Mouse (Mus musculus): ENCODE results near the gene Dhrs7c. TPM values are rescaled to one million over a fixed set of nuclear protein-coding genes. Genes with fewer than 3 reads are reported as not detected.

The Dhrs7c gene
- total RNA-seq, 2 experiments from 2014 or later, result not detected

- ATAC-seq (replicated peaks; ENCODE audit: poor library complexity), result no peak
These were observed 37.6 kb downstream of the Dhrs7c start for GRCm38 (mm10) chr11:67835408-67836078.

GRCm38 (mm10) chr11:67839810-67840209, 41.8 kb downstream of the Dhrs7c start:
- peak; percentile 37; the same call in 1 of the 2 replicates for ATAC-seq (replicated peaks; ENCODE audit: poor library complexity)

GRCm38 (mm10) chr11:67845193-67845592, 47.2 kb downstream of the Dhrs7c start:
- ATAC-seq (replicated peaks; ENCODE audit: poor library complexity), result no peak

DNA sequence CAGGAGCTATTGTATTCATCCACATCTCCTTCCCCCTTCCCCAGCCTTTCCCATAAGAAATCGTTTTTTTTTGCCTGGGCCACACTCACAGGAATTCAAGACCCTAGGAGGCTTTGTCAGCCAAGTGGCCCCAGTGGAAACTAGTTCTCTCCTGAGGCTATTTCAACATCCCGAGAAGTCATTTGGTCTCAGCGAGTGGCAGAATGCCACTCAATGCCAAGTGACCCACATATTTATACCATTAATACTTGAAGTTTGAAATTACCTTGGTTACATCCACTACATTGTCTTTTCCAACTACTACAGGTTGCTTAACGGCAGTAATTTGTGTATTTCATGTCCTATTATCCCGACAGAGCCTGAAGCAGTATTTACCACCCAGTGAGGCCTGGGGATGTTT, 53.8 kb downstream of the Dhrs7c start:
- no peak for ATAC-seq (replicated peaks; ENCODE audit: poor library complexity)

- no peak for ATAC-seq (replicated peaks; ENCODE audit: poor library complexity)
These were observed 56.0 kb downstream of the Dhrs7c start for GRCm38 (mm10) chr11:67853996-67854395.

- peak; percentile 80 for ATAC-seq (replicated peaks; ENCODE audit: poor library complexity)
These were observed 57.0 kb downstream of the Dhrs7c start for GRCm38 (mm10) chr11:67855035-67855434.

GRCm38 (mm10) chr11:67858518-67858917, 60.5 kb downstream of the Dhrs7c start:
- ATAC-seq (replicated peaks; ENCODE audit: poor library complexity), result no peak

GRCm38 (mm10) chr11:67860743-67861398, 62.9 kb downstream of the Dhrs7c start:
- ATAC-seq (replicated peaks; ENCODE audit: poor library complexity), result no peak

GRCm38 (mm10) chr11:67861399-67861838, 63.4 kb downstream of the Dhrs7c start:
- no peak for ATAC-seq (replicated peaks; ENCODE audit: poor library complexity)

GRCm38 (mm10) chr11:67865100-67865499, 67.1 kb downstream of the Dhrs7c start:
- no peak for ATAC-seq (replicated peaks; ENCODE audit: poor library complexity)

Other genes starting within 250 kb of the Dhrs7c start
- gene Rcvrn, start 102.9 kb upstream of the Dhrs7c start, total RNA-seq (2015), result not detected in 2 replicates
- not detected in 2 replicates for gene Rcvrn, start 102.9 kb upstream of the Dhrs7c start, total RNA-seq (2017)
- gene Glp2r, start 27.0 kb upstream of the Dhrs7c start, total RNA-seq (2015), result not detected in 2 replicates
- not detected in 2 replicates for gene Glp2r, start 27.0 kb upstream of the Dhrs7c start, total RNA-seq (2017)
- gene Gsg1l2, start 23.6 kb upstream of the Dhrs7c start, total RNA-seq (2015), result not detected in 2 replicates
- not detected in 2 replicates for gene Gsg1l2, start 23.6 kb upstream of the Dhrs7c start, total RNA-seq (2017)
- gene Usp43, start 124.0 kb downstream of the Dhrs7c start, total RNA-seq (2015), result not detected in 2 replicates
- gene Usp43, start 124.0 kb downstream of the Dhrs7c start, total RNA-seq (2017), result not detected in 2 replicates
- not detected in 2 replicates for gene Cfap52, start 167.5 kb downstream of the Dhrs7c start, total RNA-seq (2015)
- not detected in 2 replicates for gene Cfap52, start 167.5 kb downstream of the Dhrs7c start, total RNA-seq (2017)
- 35.7 and 47.8 TPM in 2 replicates for gene Stx8, start 168.0 kb downstream of the Dhrs7c start, total RNA-seq (2015)
- 21.7 and 39.9 TPM in 2 replicates for gene Stx8, start 168.0 kb downstream of the Dhrs7c start, total RNA-seq (2017)